Mouse (Mus musculus) bone marrow, adult 2 months (tissue): Measurements from ENCODE around the gene Dgki.

Source experiments
- CTCF ChIP-seq: fragments of 200-500 bp; IDR thresholded peaks from 2 replicates; pipeline ENCODE4 v1.5.1; 2011; ENCODE audit warnings: low read length, control low read depth; ENCODE audit not compliant: control insufficient read depth, insufficient read depth
- POLR2A ChIP-seq: fragments of 200-500 bp; IDR thresholded peaks from 2 replicates; pipeline ENCODE4 v1.6.1; 2011; ENCODE audit warnings: low read depth, mild to moderate bottlenecking, control low read depth, low read length, borderline replicate concordance; ENCODE audit not compliant: control insufficient read depth

DNA sequence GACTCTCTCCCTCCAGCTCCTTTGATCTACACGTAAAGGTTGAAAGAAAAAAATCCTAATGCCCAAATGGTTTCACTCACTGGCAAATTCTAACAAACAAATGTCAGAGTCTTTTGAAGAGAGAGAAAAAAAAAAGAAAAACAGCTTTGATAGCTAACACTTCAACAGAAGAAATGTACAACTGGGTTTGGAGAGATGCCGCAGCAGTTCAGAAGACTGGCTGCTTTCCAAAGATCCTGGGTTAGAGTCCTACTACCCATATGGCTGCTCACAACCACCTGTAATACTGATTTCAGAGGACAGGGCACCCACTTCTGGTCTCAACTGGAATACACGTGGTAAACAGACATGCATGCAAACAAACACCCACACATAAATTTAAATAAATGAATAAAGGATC, 309.8 kb downstream of the Dgki start:
- no peak for TF ChIP-seq POLR2A
- TF ChIP-seq CTCF = no peak
